Mouse (Mus musculus) thymus, postnatal 4 days (tissue): Measurements from ENCODE around the gene Kif19a.

Experiments
- DNase-seq: peaks from one replicate; pipeline ENCODE4 v3.0.0; 2021

Kif19a gene

DNA sequence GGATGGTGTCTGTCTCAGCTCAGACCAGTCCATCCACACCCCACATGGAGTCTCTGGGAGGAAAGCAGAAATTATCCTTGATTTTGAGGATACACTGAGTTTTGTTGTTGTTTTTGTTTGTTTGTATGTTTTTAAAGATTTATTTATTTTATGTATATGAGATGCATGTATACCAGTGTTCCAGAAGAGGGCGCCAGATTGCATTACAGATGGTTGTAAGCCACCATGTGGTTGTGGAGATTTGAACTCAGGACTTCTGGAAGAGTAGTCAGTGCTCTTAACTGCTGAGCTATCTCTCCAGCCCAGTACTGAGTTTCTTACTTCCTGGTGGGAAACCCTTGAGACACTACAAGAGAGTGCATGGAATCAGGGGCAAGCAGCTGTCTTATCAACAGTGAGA is 44.2 kb downstream of the Kif19a start:
- no peak for DNase-seq

DNA sequence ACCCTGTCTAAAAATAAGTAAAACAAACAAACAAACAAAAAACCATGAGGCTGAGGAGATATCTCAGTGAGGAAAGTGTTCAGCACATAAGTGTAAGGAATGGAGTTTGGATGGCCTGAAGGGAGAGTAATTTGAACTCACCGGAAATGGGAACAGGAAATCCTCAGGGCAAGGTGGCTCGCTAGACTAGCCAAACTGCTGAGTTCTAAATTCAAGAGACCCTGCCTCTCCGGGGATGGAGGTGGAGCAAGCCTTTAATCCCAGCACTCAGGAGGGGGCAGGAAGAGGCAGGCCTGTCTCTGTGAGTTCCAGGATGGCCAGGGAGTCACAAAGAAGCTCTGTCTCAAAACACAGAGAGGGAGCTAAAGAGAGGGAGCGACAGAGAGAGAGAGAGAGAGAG is 45.2 kb downstream of the Kif19a start:
- no peak for DNase-seq

DNA sequence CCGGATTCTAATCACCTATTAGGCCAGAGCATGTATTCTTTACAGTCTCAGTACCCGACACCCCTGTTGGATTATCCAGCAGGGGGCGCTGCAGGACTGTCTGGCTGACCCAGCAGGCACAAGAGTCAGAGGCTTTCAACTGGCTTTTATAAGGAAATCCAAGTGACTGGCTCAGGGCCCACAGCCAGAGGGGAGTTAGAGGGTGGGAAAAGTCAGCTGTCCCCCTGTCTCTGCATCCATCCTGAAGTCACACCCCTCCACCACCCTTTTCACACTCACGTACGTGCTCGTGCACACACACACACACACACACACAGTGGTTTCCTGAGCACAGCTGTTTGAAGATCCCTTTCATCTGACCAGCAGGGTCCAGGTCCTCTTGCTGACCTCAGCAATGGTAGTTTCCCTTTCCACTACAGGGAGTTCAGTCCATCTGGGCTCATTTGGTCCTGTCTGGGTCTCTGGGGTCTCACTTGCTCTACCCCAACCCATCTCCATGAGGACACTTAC is 47.6 kb downstream of the Kif19a start:
- peak; percentile 96 for DNase-seq

DNA sequence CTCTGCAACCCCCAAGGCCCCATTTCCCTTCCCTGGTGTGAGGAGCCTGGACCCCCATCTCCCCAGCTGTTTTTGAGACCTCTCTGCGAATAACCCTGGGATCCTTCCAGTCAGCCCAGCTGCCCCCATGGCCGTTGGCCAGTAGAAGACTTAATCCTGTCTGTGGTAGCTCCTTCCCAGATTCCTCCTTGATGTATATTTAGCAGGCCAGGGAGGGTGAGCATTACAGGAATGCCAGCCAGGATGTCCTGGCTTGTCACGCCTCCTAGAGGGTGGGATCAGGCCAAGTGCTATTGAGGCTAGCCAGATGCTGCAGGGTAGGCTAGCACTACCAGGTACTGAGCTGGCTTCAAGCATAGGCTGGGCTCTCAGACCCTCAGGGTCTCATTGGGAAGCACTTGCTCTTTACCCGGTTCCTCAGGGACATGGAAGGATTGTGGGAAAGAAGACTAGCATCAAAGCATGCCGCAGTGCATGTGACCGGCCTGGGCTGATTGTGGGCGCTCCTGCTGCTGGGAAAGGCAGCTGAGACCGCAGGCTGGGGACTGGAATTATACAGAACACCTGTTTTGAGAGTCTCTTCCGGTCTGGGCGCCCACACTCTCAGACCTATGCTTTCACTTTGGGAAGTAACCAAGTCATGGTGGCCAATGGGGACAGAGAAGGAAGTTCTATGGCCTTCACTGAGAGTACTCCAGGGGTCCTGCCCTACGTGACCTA is 49.8 kb downstream of the Kif19a start:
- DNase-seq = no peak

DNA sequence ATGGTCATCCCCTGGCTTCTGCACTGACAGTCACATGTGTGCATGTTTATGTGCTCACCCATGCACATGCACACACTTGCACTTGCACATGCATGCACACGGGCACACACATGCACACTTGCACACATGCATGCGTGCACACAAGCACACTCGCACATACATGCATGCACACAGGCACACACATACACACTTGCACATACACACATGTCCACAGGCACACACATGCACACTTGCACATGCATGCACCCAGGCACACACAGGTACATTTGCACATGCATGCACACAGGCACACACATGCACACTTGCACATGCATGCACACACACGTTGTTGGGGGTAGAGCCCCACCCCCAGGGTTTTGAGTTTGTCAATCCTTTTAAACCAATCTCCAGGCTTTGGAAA is 51.7 kb downstream of the Kif19a start:
- no peak for DNase-seq

DNA sequence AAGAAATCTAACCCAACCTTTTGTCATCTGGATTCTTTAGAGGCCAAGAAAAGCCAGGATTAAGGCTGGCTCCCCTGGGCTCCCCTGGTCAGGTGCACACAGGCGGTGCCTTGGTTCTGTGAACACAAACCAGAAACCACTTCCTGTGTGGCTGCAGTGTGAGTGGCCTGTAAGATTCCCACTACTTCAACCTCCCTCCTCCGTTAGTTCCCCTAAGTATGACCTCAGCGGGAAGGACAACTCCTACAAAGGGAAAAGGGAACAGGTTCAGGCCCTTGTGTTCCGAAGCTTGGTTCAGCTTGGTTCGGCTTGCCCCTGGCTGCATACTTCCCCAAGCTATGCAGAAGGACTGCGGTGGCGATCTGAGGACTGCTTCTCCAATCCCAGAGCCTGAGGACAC is 53.0 kb downstream of the Kif19a start:
- DNase-seq = no peak

DNA sequence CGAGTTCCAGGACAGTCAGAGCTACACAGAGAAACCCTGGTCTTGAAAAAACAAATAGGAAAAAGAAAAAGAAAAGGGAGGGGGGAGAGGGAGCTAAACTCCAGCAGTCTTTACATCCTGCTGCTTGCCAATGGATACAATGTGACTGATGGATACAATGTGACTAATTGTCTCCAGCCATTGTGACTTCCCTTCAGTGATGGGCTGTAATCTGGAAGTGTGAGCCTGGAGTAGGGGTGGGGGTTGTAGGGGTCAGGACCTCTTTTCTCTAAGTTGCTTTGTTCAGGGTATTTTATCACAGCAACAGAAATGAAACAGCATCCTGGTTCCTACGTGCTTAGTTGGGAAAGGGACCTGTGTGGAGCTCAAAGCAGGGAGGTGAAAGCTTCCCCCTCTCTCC is 53.9 kb downstream of the Kif19a start:
- DNase-seq = no peak

DNA sequence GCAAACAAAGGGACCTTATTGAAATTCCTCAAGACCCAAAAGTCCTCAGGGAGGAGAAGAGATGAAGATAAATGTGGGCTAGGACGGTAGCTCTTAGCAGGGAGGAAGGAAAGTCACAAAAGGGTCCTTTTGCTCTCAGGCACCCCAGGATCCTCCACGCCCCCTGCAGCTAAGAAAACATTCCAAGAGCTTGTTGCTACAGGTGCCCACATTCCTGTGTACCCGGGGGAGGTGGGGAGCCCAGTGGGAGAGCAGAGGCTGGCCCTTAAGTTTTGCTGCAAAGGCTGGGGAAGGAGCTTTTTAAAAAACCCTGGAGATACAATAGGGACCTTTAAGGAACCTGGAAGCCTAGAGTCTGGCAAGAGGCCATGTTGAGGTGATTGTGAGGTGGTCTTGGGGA is 55.3 kb downstream of the Kif19a start:
- DNase-seq = no peak

DNA sequence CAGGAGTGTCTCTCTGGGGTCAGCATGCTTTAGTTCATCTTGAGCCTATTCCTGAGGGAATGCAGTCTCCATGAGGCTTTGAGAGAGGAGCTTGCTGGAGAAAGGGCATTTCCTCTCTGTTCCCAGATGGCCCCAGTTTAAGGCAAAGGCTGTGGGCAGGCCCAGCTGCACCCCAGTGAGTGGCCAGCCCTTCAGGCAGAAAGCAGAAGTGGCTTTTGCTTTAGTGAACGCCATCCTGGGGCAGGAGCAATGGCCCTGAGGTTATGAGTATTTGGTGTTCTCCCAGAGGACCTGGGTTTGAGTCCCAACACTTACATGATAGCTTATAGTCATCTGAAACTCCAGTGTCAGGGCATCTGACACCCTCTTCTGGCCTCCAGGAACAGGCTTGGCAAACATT is 56.1 kb downstream of the Kif19a start:
- DNase-seq = no peak

DNA sequence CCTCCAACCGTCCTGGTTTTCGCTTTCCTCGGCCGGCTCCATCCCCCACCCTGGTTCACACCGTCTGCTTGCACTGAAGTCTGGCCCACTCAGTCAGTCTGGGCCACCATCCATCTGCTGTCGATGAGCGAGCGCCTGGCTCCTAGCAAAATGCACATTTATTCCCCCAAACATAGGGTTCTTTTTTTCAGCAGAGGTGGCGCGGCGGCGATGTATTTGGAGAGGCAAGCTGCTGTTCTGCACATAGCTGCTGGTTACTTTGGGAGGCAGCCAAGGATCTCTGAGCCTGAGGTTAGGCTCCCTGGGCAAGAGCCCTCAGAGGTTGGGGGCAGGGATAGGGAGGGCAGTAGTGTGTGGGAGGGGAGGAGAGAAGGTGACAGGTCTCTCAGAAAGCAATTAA is 57.5 kb downstream of the Kif19a start:
- no peak for DNase-seq

DNA sequence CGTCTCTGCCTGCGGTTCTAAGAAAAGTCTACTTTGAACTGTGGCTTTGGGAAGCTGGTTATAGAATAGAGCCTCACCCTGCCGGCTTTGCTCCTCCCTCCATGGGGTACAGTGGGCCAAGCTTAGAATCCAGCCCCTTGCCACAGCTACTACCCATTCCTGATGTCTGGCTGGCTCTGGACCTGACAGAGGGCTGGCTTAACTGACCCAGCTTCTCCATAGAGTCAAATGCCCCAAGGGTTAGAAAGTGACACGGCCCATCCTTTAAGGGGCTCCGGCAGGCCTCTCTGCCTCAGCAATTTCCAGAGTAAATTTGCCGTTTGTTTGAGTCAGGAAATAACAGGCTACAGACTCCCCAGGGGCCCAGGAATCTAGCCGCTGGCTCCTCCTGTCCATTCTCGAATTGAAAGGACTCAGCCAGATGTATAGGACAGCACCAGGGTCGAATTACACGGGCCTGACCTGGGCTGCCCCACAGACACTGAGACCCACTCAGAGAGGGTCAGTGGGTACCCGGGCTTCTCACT is 58.1 kb downstream of the Kif19a start:
- DNase-seq = no peak

DNA sequence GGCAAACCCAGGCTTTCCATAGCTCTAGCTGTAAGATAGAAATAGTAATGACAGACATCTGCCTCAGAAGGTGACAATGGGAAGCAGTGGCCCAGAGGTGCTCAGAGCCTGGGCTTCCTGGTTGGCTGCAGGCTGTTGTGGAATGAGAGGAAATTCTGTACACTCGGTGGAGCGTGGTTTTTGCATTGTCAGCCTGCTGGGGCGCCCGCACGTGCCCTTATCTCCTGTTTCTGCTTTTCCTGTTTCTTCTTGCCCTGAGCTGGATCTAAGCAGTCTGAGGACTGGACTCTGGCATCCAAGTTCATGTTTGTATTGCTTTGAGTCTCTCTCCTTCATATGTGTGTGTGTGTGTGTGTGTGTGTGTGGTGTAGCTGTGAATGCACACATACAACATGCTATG is 61.5 kb downstream of the Kif19a start:
- no peak for DNase-seq

DNA sequence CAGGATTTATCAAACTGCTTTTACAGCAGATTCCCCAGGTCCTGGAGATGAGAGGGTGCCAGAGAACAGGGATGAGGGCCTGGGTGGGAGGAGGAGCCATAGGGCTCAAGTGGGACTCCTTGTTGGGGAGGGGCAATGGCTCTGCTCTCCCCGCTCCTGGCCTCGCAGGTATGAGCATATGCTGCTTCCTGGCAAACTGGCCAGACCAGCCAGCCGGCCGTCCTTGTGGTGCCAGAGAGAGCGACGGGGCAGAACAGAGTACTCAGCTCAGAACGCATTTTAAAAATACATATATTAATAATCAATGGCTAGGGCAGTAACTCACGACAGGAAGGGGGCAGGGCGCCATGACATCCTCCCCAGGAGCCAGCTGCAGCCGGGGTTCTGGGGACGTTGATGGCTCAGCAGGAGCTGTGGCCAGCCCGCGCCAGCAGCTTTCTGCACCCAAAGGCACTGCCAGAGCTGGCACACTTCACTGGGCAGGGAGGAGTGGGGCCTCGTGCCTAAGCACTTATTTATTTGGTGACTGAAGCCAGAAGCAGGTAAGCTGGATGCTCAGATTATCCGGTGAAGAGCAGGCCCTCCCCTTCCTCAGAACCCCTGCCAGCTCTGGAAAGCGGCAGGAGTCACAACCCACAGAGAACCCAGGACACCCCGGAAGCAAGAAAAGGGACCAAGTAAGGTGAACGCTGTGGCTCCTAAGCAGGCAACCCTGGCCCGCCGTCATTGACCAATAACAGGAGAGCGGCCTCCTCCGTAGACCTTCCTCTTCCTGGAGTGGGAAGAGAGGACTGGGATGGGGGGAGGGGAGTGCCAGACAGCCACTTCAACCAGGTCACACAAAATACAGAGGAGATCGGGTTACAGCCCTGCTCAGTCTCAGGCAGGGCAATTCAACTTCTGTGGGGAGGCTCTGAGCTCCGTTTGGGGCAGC is 64.6 kb downstream of the Kif19a start:
- peak; percentile 26 for DNase-seq

DNA sequence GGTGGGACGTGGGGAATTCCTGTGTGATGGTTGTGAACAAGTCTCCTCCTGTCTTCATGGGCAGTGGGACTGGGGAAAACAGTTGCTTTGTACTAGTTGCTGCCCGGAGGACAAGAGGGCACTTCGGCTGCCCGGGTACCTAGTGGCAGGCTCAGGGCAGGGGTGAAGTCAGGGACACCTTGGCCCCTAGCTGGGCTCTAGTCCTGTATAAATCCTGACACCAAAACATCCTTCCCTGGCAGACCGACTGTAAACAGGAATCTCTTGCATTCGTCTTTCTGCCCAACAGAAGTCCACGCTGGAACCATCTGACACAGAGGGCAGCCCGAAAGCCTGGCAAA is 65.2 kb downstream of the Kif19a start:
- no peak for DNase-seq

DNA sequence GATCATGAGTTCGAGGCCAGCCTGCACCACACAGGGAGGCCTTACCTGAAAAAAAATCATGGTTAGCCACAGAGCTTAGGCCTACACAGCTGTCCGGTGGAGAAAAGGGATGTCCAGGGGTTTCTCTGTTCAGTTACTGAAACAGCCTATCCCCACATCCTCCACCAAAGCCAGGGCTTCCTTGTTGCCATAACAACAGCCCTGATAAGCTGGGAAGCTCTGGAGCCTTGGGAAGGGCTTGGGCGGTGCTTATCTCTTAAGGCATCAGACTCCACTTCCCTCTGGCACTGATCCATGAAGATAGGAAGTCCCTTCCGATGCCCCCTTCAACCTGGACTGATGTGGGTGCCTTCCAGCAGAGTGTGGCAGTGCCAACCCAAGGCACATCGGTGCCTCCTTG is 68.0 kb downstream of the Kif19a start:
- DNase-seq = no peak
